Mouse (Mus musculus) stomach, postnatal 0 days (tissue): Measurements from ENCODE around the gene Pde1c. TPM values are rescaled to one million over a fixed set of nuclear protein-coding genes. Genes with fewer than 3 reads are reported as not detected.

Experiments used
- ATAC-seq: fragments of 200-750 bp; cut with Nextera tagmentation; 2 replicates; pipeline ENCODE4 v1.8.0; 2017; ENCODE audit not compliant: low FRiP score, low TSS enrichment
- DNase-seq: peaks from one replicate; pipeline ENCODE4 v3.0.0-alpha.2; 2016; ENCODE audit warnings: low spot score
- H3K27ac ChIP-seq: fragments of 300-500 bp; sonication (generic); replicated peaks from 2 replicates; pipeline ENCODE4 v1.5.1; 2014; ENCODE audit warnings: mild to moderate bottlenecking, control low read depth
- H3K27me3 ChIP-seq: fragments of 300-500 bp; sonication (generic); 2 replicates; pipeline ENCODE4 v1.6.1; 2014; ENCODE audit warnings: low read length; ENCODE audit not compliant: control insufficient read depth, insufficient read depth
- H3K36me3 ChIP-seq: fragments of 300-500 bp; sonication (generic); 2 replicates; pipeline ENCODE4 v1.6.1; 2014; ENCODE audit warnings: low read length, mixed read lengths; ENCODE audit not compliant: control insufficient read depth, insufficient read depth
- H3K4me1 ChIP-seq: fragments of 300-500 bp; sonication (generic); replicated peaks from 2 replicates; pipeline ENCODE4 v1.6.1; 2014; ENCODE audit warnings: antibody characterized with exemption; ENCODE audit not compliant: control insufficient read depth, insufficient read depth
- H3K4me2 ChIP-seq: fragments of 300-500 bp; sonication (generic); replicated peaks from 2 replicates; pipeline ENCODE4 v1.6.1; 2014; ENCODE audit warnings: low read depth, mild to moderate bottlenecking, control low read depth, moderate library complexity
- H3K4me3 ChIP-seq: fragments of 300-500 bp; sonication (generic); 2 replicates; pipeline ENCODE4 v1.5.1; 2014; ENCODE audit warnings: low read depth, low read length, control low read depth
- H3K9ac ChIP-seq: fragments of 300-500 bp; sonication (generic); 2 replicates; pipeline ENCODE4 v1.6.1; 2014; ENCODE audit warnings: mild to moderate bottlenecking, low read length, control low read depth, mixed read lengths
- H3K9me3 ChIP-seq: fragments of 300-500 bp; sonication (generic); 2 replicates; pipeline ENCODE4 v1.6.1; 2016; ENCODE audit warnings: low read length; ENCODE audit not compliant: control insufficient read depth
- CTCF ChIP-seq: IDR thresholded peaks from 2 replicates; pipeline ENCODE4 v1.5.1; 2016; ENCODE audit warnings: antibody characterized with exemption, low read depth, mild to moderate bottlenecking, moderate library complexity
- EP300 ChIP-seq: optimal IDR thresholded peaks from 2 replicates; pipeline ENCODE3; 2016; ENCODE audit warnings: antibody characterized with exemption
- WGBS: fragments of 180-500 bp; shearing (Covaris S2); extraction: QIAGEN DNeasy Blood & Tissue Kit; methylation state at CpG from one replicate; pipeline ENCODE4 v1.1.7; 2014; 5-methylcytosine and 5-hydroxymethylcytosine counted together
- polyA plus RNA-seq: library from polyadenylated mRNA; unstranded; fragments of >200 nt; fragmentation: Nextera tagmentation; extraction: Ambion mirVana; gene quantifications from 2 replicates; pipeline ENCODE4 v1.2.1, GENCODE M21; 2015

Pde1c gene
- polyA plus RNA-seq, 1 experiment from 2014 or later, result 1.8 TPM

GRCm38 (mm10) chr6:56373753-56374152, 195.2 kb downstream of the Pde1c start:
- H3K4me1 ChIP-seq, result no peaks in the 10 kb centered on the region
- ATAC-seq (no peak), DNase-seq (no peak)
- no peak overlapping the region for H3K27ac ChIP-seq
- H3K4me2 ChIP-seq, result no peak overlapping the region
- H3K4me3 ChIP-seq, result no peak overlapping the region
- H3K9ac ChIP-seq, result no peak overlapping the region
- H3K9me3 ChIP-seq, result no peaks in the 10 kb centered on the region
- WGBS, result 91% methylated on average over 3 of the region's 3 CpGs
- no peak for TF ChIP-seq CTCF
- no peak for TF ChIP-seq EP300
- H3K27me3 ChIP-seq, result no peaks in the 10 kb centered on the region
- no peaks in the 10 kb centered on the region for H3K36me3 ChIP-seq

- Histone ChIP-seq H3K9me3 (no peaks in the 10 kb centered on the region), H3K4me1 (no peaks in the 10 kb centered on the region), H3K4me3 (no peak overlapping the region), H3K9ac (no peak overlapping the region), H3K4me2 (no peak overlapping the region), H3K36me3 (no peaks in the 10 kb centered on the region), H3K27ac (no peak overlapping the region), H3K27me3 (no peaks in the 10 kb centered on the region)
- peak; percentile 82 for ATAC-seq
- peak; percentile 63 for DNase-seq
- WGBS, result 34% methylated on average over 10 of the region's 10 CpGs
- no peak for TF ChIP-seq EP300
- no peak for TF ChIP-seq CTCF
Observed at GRCm38 (mm10) chr6:56373046-56373751, 195.7 kb downstream of the Pde1c start.

DNA sequence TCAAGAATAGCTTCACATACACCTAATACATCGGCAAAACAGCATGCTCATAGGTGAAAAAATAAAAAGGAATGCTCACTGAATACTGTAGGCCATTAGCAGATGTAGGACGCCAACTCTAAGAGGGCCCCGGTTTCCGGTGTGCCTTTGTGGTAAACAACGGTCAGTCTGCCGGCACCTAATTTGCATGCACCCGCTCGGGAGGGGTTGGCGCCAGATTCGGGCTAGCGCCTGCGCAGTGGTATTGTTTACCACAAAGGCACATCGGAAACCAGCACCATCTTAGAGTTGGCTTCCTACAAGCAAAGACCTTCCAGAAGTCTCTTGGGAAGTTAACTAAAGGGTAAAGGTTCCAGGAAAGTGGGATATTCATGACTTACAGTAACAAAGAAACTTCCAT, 199.4 kb downstream of the Pde1c start:
- Histone ChIP-seq H3K27me3 (no peaks in the 10 kb centered on the region), H3K36me3 (no peaks in the 10 kb centered on the region), H3K9ac (no peak overlapping the region), H3K27ac (no peak overlapping the region), H3K4me3 (no peak overlapping the region), H3K9me3 (no peaks in the 10 kb centered on the region), H3K4me1 (no peaks in the 10 kb centered on the region), H3K4me2 (no peak overlapping the region)
- no peak for DNase-seq
- ATAC-seq, result no peak
- 79% methylated on average over 13 of the region's 13 CpGs for WGBS
- TF ChIP-seq EP300 (no peak), CTCF (no peak)

- no peak overlapping the region for H3K4me2 ChIP-seq
Observed at GRCm38 (mm10) chr6:56368116-56368515, 200.8 kb downstream of the Pde1c start.

DNA sequence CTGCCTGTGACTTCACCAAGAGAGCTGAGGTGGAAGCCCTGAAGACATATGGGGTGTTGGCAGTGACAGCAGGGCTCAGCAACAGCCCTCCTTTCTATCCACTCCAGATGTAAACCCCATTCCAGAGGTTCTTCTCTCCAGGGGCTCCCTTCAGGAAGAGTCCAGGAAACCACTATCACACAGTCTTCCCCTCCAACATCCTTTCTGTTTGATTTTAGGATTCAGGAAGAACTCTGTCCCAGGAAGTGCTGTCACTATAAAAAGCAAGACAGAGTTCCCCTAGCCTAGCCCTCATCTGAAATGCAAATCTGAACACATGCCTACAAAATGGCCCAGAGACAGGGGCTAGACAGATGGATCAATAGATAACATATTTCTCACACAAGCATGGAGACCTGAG, 201.6 kb downstream of the Pde1c start:
- Histone ChIP-seq H3K4me3 (no peak overlapping the region), H3K27me3 (no peaks in the 10 kb centered on the region), H3K4me2 (no peak overlapping the region), H3K27ac (no peak overlapping the region), H3K4me1 (peaks cover 3% of the 10 kb centered on the region; the same call in 1 of the 2 replicates), H3K36me3 (no peaks in the 10 kb centered on the region), H3K9me3 (no peaks in the 10 kb centered on the region), H3K9ac (no peak overlapping the region)
- TF ChIP-seq EP300, result no peak
- TF ChIP-seq CTCF, result no peak
- ATAC-seq (no peak), DNase-seq (no peak)

More at GRCm38 (mm10) chr6:56368116-56368515, 200.8 kb downstream of the Pde1c start:
- H3K27ac ChIP-seq, result no peak overlapping the region
- no peaks in the 10 kb centered on the region for H3K9me3 ChIP-seq
- peaks cover 3% of the 10 kb centered on the region; the same call in 1 of the 2 replicates for H3K4me1 ChIP-seq
- TF ChIP-seq CTCF, result no peak
- TF ChIP-seq EP300, result no peak
- no peaks in the 10 kb centered on the region for H3K27me3 ChIP-seq
- WGBS, result 52% methylated on average over 1 of the region's 1 CpGs
- H3K4me3 ChIP-seq, result no peak overlapping the region
- no peak overlapping the region for H3K9ac ChIP-seq
- ATAC-seq, result no peak
- H3K36me3 ChIP-seq, result no peaks in the 10 kb centered on the region
- no peak for DNase-seq

GRCm38 (mm10) chr6:56362650-56363049, 206.3 kb downstream of the Pde1c start:
- DNase-seq, result peak; percentile 78
- H3K4me2 ChIP-seq, result peak overlapping the region; percentile 69; the same call in 1 of the 2 replicates

More at GRCm38 (mm10) chr6:56362650-56363049, 206.3 kb downstream of the Pde1c start:
- H3K36me3 ChIP-seq, result no peaks in the 10 kb centered on the region
- peaks cover 5% of the 10 kb centered on the region; the same call in 1 of the 2 replicates for H3K4me1 ChIP-seq
- H3K4me3 ChIP-seq, result no peak overlapping the region
- no peak for TF ChIP-seq CTCF
- H3K27ac ChIP-seq, result no peak overlapping the region
- WGBS, result 3% methylated on average over 5 of the region's 5 CpGs
- H3K9me3 ChIP-seq, result no peaks in the 10 kb centered on the region
- H3K9ac ChIP-seq, result no peak overlapping the region
- ATAC-seq, result peak; percentile 91
- H3K27me3 ChIP-seq, result no peaks in the 10 kb centered on the region
